9 mouse cellular contexts compared by ENCODE assay signal in the genomic region with DNA sequence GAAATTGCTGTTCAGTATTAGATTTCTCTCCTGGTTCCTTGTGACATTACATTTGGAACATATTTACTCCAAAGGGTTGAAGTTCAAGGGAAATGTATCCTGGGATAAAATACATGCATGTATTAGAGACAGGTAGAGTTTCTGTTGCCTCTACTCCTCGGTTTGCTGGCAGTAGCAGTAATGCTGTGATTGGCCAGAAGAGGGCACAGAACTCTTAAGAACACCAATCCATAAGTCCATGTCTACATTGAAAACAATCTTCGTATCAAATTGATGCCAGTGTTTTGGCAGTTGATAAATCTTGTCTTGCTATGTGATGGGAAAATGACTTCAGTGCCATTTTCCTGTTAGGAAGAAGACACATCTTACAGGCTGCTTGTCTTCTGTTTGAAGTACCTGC.
A peak's percentile ranks its signal among the peaks of the same experiment; 100 is the strongest.
DNase-seq lines count a peak whose midpoint lies in the region; ATAC-seq and TF ChIP-seq lines count a peak whose summit lies in the region.
"Had no signal": no experiment of that assay in that cellular context is flagged by ENCODE, and none has a peak within 500 bp of the region (broad histone marks: within the 10 kb centered on the region; RNA-seq: fewer than 3 reads in every experiment).

No protein-coding gene starts in this region.

- no peaks in the 10 kb centered on the region for H3K27me3 ChIP-seq in heart, postnatal 0 days (ENCODE audit: control insufficient read depth, insufficient read depth, low read length)
- H3K27me3 ChIP-seq in MEL (ENCODE audit: control insufficient read depth in 1 of 2, insufficient read depth in 2 of 2, low read length in 2 of 2) = no peaks in the 10 kb centered on the region

- no peak overlapping the region for H3K27ac ChIP-seq in heart, postnatal 0 days (ENCODE audit: low read depth)
- no peak overlapping the region for H3K27ac ChIP-seq in MEL (ENCODE audit: control insufficient read depth, low read depth, low read length)

- H3K4me1 ChIP-seq in heart, postnatal 0 days (ENCODE audit: control insufficient read depth, insufficient read depth) = no peaks in the 10 kb centered on the region
- H3K4me1 ChIP-seq in MEL (ENCODE audit: control insufficient read depth in 1 of 2, insufficient read depth in 2 of 2, low read length in 2 of 2) = no peaks in the 10 kb centered on the region

- 62% methylated on average over 2 of the region's 2 CpGs for WGBS in heart, postnatal 0 days

- peak; percentile 19 for DNase-seq in heart, postnatal 0 days (ENCODE audit: low spot score)
- DNase-seq in heart, postnatal 25 days (ENCODE audit: low spot score) = no peak
- DNase-seq in 3T3-L1 (ENCODE audit: low read depth, low spot score) (peak; percentile 64), MEL (ENCODE audit: low read depth, low spot score) (peak; percentile 62)
- DNase-seq in induced T-regulatory cell, adult 2 months (ENCODE audit: low read depth) = peak; percentile 63
- DNase-seq in right cerebral cortex, postnatal 14 days = peak; percentile 47
- no peak for DNase-seq in urinary bladder, postnatal 10 days (ENCODE audit: low spot score)

- H3K4me3 ChIP-seq in heart, postnatal 0 days (ENCODE audit: low read depth, low read length) = no peak overlapping the region
- no peak overlapping the region for H3K4me3 ChIP-seq in MEL (ENCODE audit: control insufficient read depth in 1 of 2, insufficient read depth in 1 of 2, low read depth in 2 of 2, low read length in 2 of 2)
- H3K4me3 ChIP-seq: myocyte had no signal

- no peak for TF ChIP-seq POLR2A in MEL (IDR thresholded peaks at IDR 0.05; ENCODE audit: control insufficient read depth in 1 of 2, insufficient read depth in 1 of 2, low read depth in 1 of 2, low read length in 2 of 2, poor library complexity in 1 of 2)

- peak; percentile 66 for TF ChIP-seq RAD21 in MEL (IDR thresholded peaks at IDR 0.05; ENCODE audit: low read depth, low read length)

- no peaks in the 10 kb centered on the region for H3K79me2 ChIP-seq in MEL (ENCODE audit: control insufficient read depth, insufficient read depth, low read length, poor library complexity)

- ATAC-seq in heart, postnatal 0 days (ENCODE audit: insufficient read depth, low read depth) = no peak
- ATAC-seq in erythroblast, adult 5-6 weeks (replicated peaks; ENCODE audit: low FRiP score, poor library complexity, severe bottlenecking) = no peak

- no peak overlapping the region for H3K9ac ChIP-seq in heart, postnatal 0 days (replicated peaks; ENCODE audit: low read depth, low read length)
- no peak overlapping the region for H3K9ac ChIP-seq in MEL (ENCODE audit: control insufficient read depth, low read depth, low read length, poor library complexity, severe bottlenecking)

- H3K9me3 ChIP-seq in heart, postnatal 0 days (replicated peaks; ENCODE audit: control insufficient read depth, low read length) = no peaks in the 10 kb centered on the region
- no peaks in the 10 kb centered on the region for H3K9me3 ChIP-seq in MEL (replicated peaks; ENCODE audit: insufficient read depth, low read length)

- intact Hi-C loops in heart, postnatal 25 days (cut with DNase I) = no loop called here

- no peak for TF ChIP-seq EP300 in heart, postnatal 0 days (IDR thresholded peaks at IDR 0.05; ENCODE audit: low read depth)
- no peak for TF ChIP-seq EP300 in MEL (IDR thresholded peaks at IDR 0.05; ENCODE audit: low read depth in 1 of 2, low read length in 2 of 2)

- peak; percentile 31 for TF ChIP-seq CTCF in heart, postnatal 0 days (IDR thresholded peaks at IDR 0.05; ENCODE audit: low read depth)
- TF ChIP-seq CTCF in MEL (IDR thresholded peaks at IDR 0.05 in 2 of 3, conservative IDR thresholded peaks at IDR 0.05 in 1 of 3; ENCODE audit: control insufficient read depth in 1 of 3, insufficient read depth in 1 of 3, low read depth in 2 of 3, low read length in 3 of 3, poor library complexity in 1 of 3, severe bottlenecking in 1 of 3) = peak; percentile 45 to 67 (median 51)

- H3K4me2 ChIP-seq in heart, postnatal 0 days (ENCODE audit: low read depth, low read length) = no peak overlapping the region

- peaks cover 86% of the 10 kb centered on the region for H3K36me3 ChIP-seq in heart, postnatal 0 days (replicated peaks; ENCODE audit: control insufficient read depth, insufficient read depth, low read length)
- no peaks in the 10 kb centered on the region; a peak in 1 of 4 replicates for H3K36me3 ChIP-seq in MEL (ENCODE audit: control insufficient read depth in 1 of 2, insufficient read depth in 2 of 2, low read length in 2 of 2)

TF ChIP-seq in MEL, 35 proteins besides CTCF, POLR2A, EP300 and RAD21:
- no peak for TF ChIP-seq NRF1 (IDR thresholded peaks at IDR 0.05; ENCODE audit: insufficient read depth, low read depth, low read length, poor library complexity, severe bottlenecking)
- no peak for TF ChIP-seq TBP (IDR thresholded peaks at IDR 0.05; ENCODE audit: low read depth, low read length)
- TF ChIP-seq JUND (IDR thresholded peaks at IDR 0.05; ENCODE audit: low read depth, low read length) = no peak
- no peak for TF ChIP-seq MAX (IDR thresholded peaks at IDR 0.05; ENCODE audit: low read length)
- no peak for TF ChIP-seq MYB (IDR thresholded peaks at IDR 0.05; ENCODE audit: low read depth, low read length)
- no peak for TF ChIP-seq RCOR1 (IDR thresholded peaks at IDR 0.05; ENCODE audit: low read depth, low read length)
- TF ChIP-seq ZC3H11A (IDR thresholded peaks at IDR 0.05; ENCODE audit: low read depth, low read length) = peak; percentile 51; the same call in 1 of the 2 replicates
- TF ChIP-seq TCF12 (IDR thresholded peaks at IDR 0.05; ENCODE audit: low read depth, low read length) = no peak
- TF ChIP-seq SMC3 (IDR thresholded peaks at IDR 0.05; ENCODE audit: low read depth, low read length) = peak; percentile 79

Comparison
In these comparisons a context has a peak if more than half of its experiments do, and no peak if none do; other contexts are left out.
1. DNase-seq: peak in heart, postnatal 0 days (single experiment), 3T3-L1 (single experiment), MEL (single experiment), induced T-regulatory cell, adult 2 months (single experiment) and right cerebral cortex, postnatal 14 days (single experiment); none in heart, postnatal 25 days (single experiment) and urinary bladder, postnatal 10 days (single experiment).